13 mouse cellular contexts compared by ENCODE assay signal in the genomic region with DNA sequence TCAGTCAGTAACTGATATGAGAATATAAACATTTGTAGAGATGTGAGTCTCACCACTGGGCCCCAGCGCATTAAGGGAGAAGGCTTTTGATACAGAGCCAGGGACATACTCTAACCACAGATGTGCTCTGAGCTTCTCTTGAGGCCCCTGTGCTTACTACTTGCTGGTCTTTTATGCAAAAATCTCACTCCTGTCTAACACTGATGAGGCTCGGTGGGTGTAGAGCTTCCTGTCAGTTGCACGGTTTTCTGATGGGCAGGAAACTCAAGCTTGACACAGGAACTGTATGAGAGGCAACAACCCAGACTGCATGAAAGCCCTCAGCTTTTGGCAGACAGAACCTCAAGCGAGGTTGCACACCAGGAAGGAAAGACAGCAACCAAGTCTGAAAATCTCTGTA.
DNase-seq lines count a peak whose midpoint lies in the region; ATAC-seq lines count a peak whose summit lies in the region.
"Had no signal": no experiment of that assay in that cellular context is flagged by ENCODE, and none has a peak within 500 bp of the region (broad histone marks: within the 10 kb centered on the region; RNA-seq: fewer than 3 reads in every experiment).

No protein-coding gene starts in this region.

- no peak overlapping the region for H3K4me2 ChIP-seq in midbrain, embryonic 15.5 days
- H3K4me2 ChIP-seq: hindbrain, embryonic 14.5 days had no signal

- DNase-seq in kidney, postnatal 14 days, result peak; percentile 8
- no peak for DNase-seq in kidney, adult 11 months
- peak; percentile 75 for DNase-seq in T-cell, adult 2 months (ENCODE audit: low spot score)
- peak; percentile 85 for DNase-seq in naive thymus-derived CD4-positive, alpha-beta T cell, adult 2 months (ENCODE audit: low read depth)
- peak; percentile 79 for DNase-seq in thymus, postnatal 14 days
- DNase-seq in gastrocnemius, adult 8-10 months (ENCODE audit: low spot score in 2 of 2), result no peak
- no peak for DNase-seq in ovary, postnatal 14 days (ENCODE audit: low spot score)
- DNase-seq: cerebellum, postnatal 10 days; kidney, postnatal 36 days; right cerebral cortex, adult 18-20 months had no signal

- WGBS in midbrain, embryonic 15.5 days, result 79% methylated on average over 4 of the region's 4 CpGs

- H3K36me3 ChIP-seq in midbrain, embryonic 15.5 days (replicated peaks), result no peaks in the 10 kb centered on the region

- H3K9me3 ChIP-seq in midbrain, embryonic 15.5 days, result no peaks in the 10 kb centered on the region

- H3K9ac ChIP-seq in midbrain, embryonic 15.5 days, result no peak overlapping the region
- H3K9ac ChIP-seq: hindbrain, embryonic 14.5 days had no signal

- H3K4me3 ChIP-seq in midbrain, embryonic 15.5 days, result no peak overlapping the region
- H3K4me3 ChIP-seq: myocyte had no signal

- no peaks in the 10 kb centered on the region for H3K4me1 ChIP-seq in midbrain, embryonic 15.5 days

- no peak for ATAC-seq in midbrain, embryonic 15.5 days (replicated peaks)

- H3K27ac ChIP-seq in midbrain, embryonic 15.5 days, result no peak overlapping the region
- H3K27ac ChIP-seq: hindbrain, embryonic 14.5 days had no signal

- no peaks in the 10 kb centered on the region for H3K27me3 ChIP-seq in midbrain, embryonic 15.5 days (replicated peaks)

Comparison
In these comparisons a context has a peak if more than half of its experiments do, and no peak if none do; other contexts are left out.
1. DNase-seq: peak in kidney, postnatal 14 days (single experiment), T-cell, adult 2 months (single experiment), naive thymus-derived CD4-positive, alpha-beta T cell, adult 2 months (single experiment) and thymus, postnatal 14 days (single experiment); none in kidney, adult 11 months (single experiment), gastrocnemius, adult 8-10 months (0 of 2) and ovary, postnatal 14 days (single experiment).